ENCODE assay signal across 9 mouse cellular contexts in genomic region chr3:107038156-107038536, GRCm38 (mm10). TPM values are rescaled to one million over a fixed set of nuclear protein-coding genes. Genes with fewer than 3 reads are reported as not detected.
DNase-seq lines count a peak whose midpoint lies in the region; ATAC-seq and TF ChIP-seq lines count a peak whose summit lies in the region.
"Had no signal": no experiment of that assay in that cellular context is flagged by ENCODE, and none has a peak within 500 bp of the region (broad histone marks: within the 10 kb centered on the region; RNA-seq: fewer than 3 reads in every experiment).

No protein-coding gene starts in this region.

- no peaks in the 10 kb centered on the region for H3K36me3 ChIP-seq in lung, embryonic 15.5 days
- no peaks in the 10 kb centered on the region for H3K36me3 ChIP-seq in forebrain, embryonic 12.5 days (replicated peaks)
- no peaks in the 10 kb centered on the region for H3K36me3 ChIP-seq in liver, postnatal 0 days (replicated peaks; ENCODE audit: insufficient read depth, low read length)

- no peaks in the 10 kb centered on the region for H3K9me3 ChIP-seq in lung, embryonic 15.5 days
- H3K9me3 ChIP-seq in forebrain, embryonic 12.5 days: no peaks in the 10 kb centered on the region
- H3K9me3 ChIP-seq in liver, postnatal 0 days (ENCODE audit: low read length): no peaks in the 10 kb centered on the region

- H3K9ac ChIP-seq in lung, embryonic 15.5 days: no peak overlapping the region
- no peak overlapping the region for H3K9ac ChIP-seq in forebrain, embryonic 12.5 days
- H3K9ac ChIP-seq in liver, postnatal 0 days (replicated peaks): no peak overlapping the region

- H3K4me1 ChIP-seq in lung, embryonic 15.5 days: peaks cover 30% of the 10 kb centered on the region
- H3K4me1 ChIP-seq in forebrain, embryonic 12.5 days: peaks cover 51% of the 10 kb centered on the region
- H3K4me1 ChIP-seq in liver, postnatal 0 days (ENCODE audit: insufficient read depth): peaks cover 8% of the 10 kb centered on the region

- H3K4me3 ChIP-seq in lung, embryonic 15.5 days: 0 out of 2 replicates have a peak overlapping the region, but pooled peaks have one; percentile 63
- peak overlapping the region; percentile 84 for H3K4me3 ChIP-seq in forebrain, embryonic 12.5 days (replicated peaks)
- peak overlapping the region; percentile 63 for H3K4me3 ChIP-seq in liver, postnatal 0 days (ENCODE audit: low read depth, low read length)

- H3K27me3 ChIP-seq in lung, embryonic 15.5 days: peaks cover 18% of the 10 kb centered on the region
- H3K27me3 ChIP-seq in forebrain, embryonic 12.5 days: no peaks in the 10 kb centered on the region
- peaks cover 37% of the 10 kb centered on the region for H3K27me3 ChIP-seq in liver, postnatal 0 days (ENCODE audit: insufficient read depth, low read length)

- H3K4me2 ChIP-seq in lung, embryonic 15.5 days: peak overlapping the region; percentile 98; the same call in 1 of the 2 replicates
- peak overlapping the region; percentile 79 for H3K4me2 ChIP-seq in forebrain, embryonic 12.5 days
- H3K4me2 ChIP-seq in liver, postnatal 0 days (ENCODE audit: low read depth, low read length): peak overlapping the region; percentile 89

- no peak for TF ChIP-seq CTCF in liver, postnatal 0 days (IDR thresholded peaks at IDR 0.05; ENCODE audit: low read depth)

- WGBS in lung, embryonic 15.5 days: 79% methylated on average over 6 of the region's 6 CpGs
- 88% methylated on average over 6 of the region's 6 CpGs for WGBS in forebrain, embryonic 12.5 days
- 33% methylated on average over 6 of the region's 6 CpGs for WGBS in liver, postnatal 0 days (ENCODE audit: insufficient replicate concordance)

- ATAC-seq in lung, embryonic 15.5 days (ENCODE audit: borderline replicate concordance, extremely low read depth, low FRiP score, low TSS enrichment): no peak
- ATAC-seq in forebrain, embryonic 12.5 days (ENCODE audit: low FRiP score): no peak
- ATAC-seq in liver, postnatal 0 days: peak; percentile 20; the same call in 1 of the 2 replicates
- peak; percentile 79 for ATAC-seq in neutrophil, adult 5-6 weeks (ENCODE audit: extremely low read depth, insufficient number of reproducible peaks, low FRiP score, poor library complexity, severe bottlenecking)
- ATAC-seq: Patski had no signal

- no peak overlapping the region for H3K27ac ChIP-seq in lung, embryonic 15.5 days
- H3K27ac ChIP-seq in forebrain, embryonic 12.5 days: no peak overlapping the region
- H3K27ac ChIP-seq in liver, postnatal 0 days (ENCODE audit: low read depth): peak overlapping the region; percentile 57

- DNase-seq in lung, postnatal 4 days: no peak
- no peak for DNase-seq in liver, postnatal 0 days
- no peak for DNase-seq in Muller cell, postnatal 12 days (ENCODE audit: inconsistent ontology term)
- no peak for DNase-seq in layer of hippocampus, postnatal 25 days (ENCODE audit: extremely low spot score in 1 of 2, low spot score in 1 of 2)
- no peak for DNase-seq in adrenal gland, postnatal 36 days

- TF ChIP-seq EP300 in liver, postnatal 0 days (IDR thresholded peaks at IDR 0.05; ENCODE audit: low read depth): no peak

RNA-seq across cellular contexts. Expression of gene Kcna3, which starts 2.2 kb away (rescaled TPM):
- polyA plus RNA-seq in lung, embryonic 15.5 days (2015; fragmentation: Nextera tagmentation; extraction: Ambion mirVana): 3.0 and 3.5 TPM in 2 replicates
- polyA plus RNA-seq in forebrain, embryonic 12.5 days (2016; fragmentation: Nextera tagmentation; extraction: Ambion mirVana): 17.3 and 18.4 TPM in 2 replicates
- 1.2 TPM in 2 replicates for polyA plus RNA-seq in liver, postnatal 0 days (2015; fragmentation: Nextera tagmentation; extraction: Ambion mirVana)
- 32.2 and 32.3 TPM in 2 replicates for total RNA-seq in neutrophil, adult 5-6 weeks (2017)
- 10 to 100 TPM; 20.3 to 22.1 TPM for total RNA-seq in layer of hippocampus, postnatal 25 days (2021)
- total RNA-seq in adrenal gland, postnatal 36 days (2021): under 1 TPM; 0.56 to 0.72 TPM
- polyA plus RNA-seq: Patski had no signal

Comparison
In these comparisons a context has a peak if more than half of its experiments do, and no peak if none do; other contexts are left out.
1. ATAC-seq: peak in liver, postnatal 0 days (single experiment) and neutrophil, adult 5-6 weeks (single experiment); none in lung, embryonic 15.5 days (single experiment) and forebrain, embryonic 12.5 days (single experiment).
2. RNA of gene Kcna3, which starts 2.2 kb away (total RNA-seq): 32.2 to 32.3 TPM in neutrophil, adult 5-6 weeks and 20.3 to 22.1 TPM in layer of hippocampus, postnatal 25 days; 0.56 to 0.72 TPM in adrenal gland, postnatal 36 days; every median in the first group is over 10 times any median in the second.
3. Peak in every context shown above with its lines, with median percentiles within 50 percentile points of each other: H3K4me2 ChIP-seq and H3K4me3 ChIP-seq.